Mouse (Mus musculus) small intestine, adult 2 months (tissue): Measurements from ENCODE around the gene Adk.

ENCODE experiments used
- CTCF ChIP-seq: fragments of 200-500 bp; IDR thresholded peaks from 2 replicates; pipeline ENCODE4 v1.5.1; 2012; ENCODE audit warnings: low read depth, mild to moderate bottlenecking, control low read depth, inconsistent platforms, low read length, moderate library complexity, mixed read lengths; ENCODE audit not compliant: insufficient replicate concordance, insufficient read length; ENCODE audit errors: extremely low read depth
- POLR2A ChIP-seq: fragments of 200-500 bp; IDR thresholded peaks from 2 replicates; pipeline ENCODE4 v1.6.1; 2012; ENCODE audit warnings: low read depth, mild to moderate bottlenecking, control low read depth, inconsistent platforms, low read length, moderate library complexity

DNA sequence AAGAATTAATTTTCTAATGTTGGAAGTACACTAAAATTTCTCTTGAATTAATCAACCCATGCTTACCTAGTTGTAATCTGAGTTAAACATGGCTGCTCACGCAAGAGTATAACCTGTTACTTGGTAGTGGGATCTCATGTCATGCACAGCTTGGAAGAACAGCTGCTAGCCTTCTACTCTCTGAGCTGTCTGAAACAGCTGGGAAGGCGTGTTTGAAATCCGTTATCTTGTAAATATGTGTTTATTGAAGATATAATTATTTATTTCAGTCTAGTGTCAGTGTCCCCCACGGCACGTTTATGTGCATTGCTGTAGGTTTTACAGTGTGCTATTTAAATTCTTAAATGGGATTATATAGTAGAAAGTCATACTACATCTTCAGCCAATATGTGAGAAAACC is 188.7 kb downstream of the Adk start:
- TF ChIP-seq POLR2A = no peak
- no peak for TF ChIP-seq CTCF
